Mouse (Mus musculus) CH12.LX (cell line): ENCODE measurements at regions not wholly inside any gene's neighbourhood (a gene's known extent, or its start where the extent isn't known, plus 50 kb on each side); places are given as distances from the start of the nearest gene placed in this dataset.
"Not testable (repeated sequence)": the region's sequence is repeated elsewhere in the genome, so short reads cannot be mapped to it uniquely, and the experiment has no call there.

Experiments used
- DNase-seq: peaks from one replicate; pipeline ENCODE4 v3.0.0-alpha.2; 2013; ENCODE audit errors: extremely low read depth
- H3K27ac ChIP-seq: 2 replicates; pipeline ENCODE4 v1.5.1; 2012; ENCODE audit warnings: low read depth, mild to moderate bottlenecking, control low read depth, moderate library complexity; ENCODE audit not compliant: insufficient read depth
- H3K27me3 ChIP-seq: replicated peaks from 2 replicates; pipeline ENCODE3; 2012; ENCODE audit warnings: inconsistent platforms
- H3K36me3 ChIP-seq, 2 experiments: replicated peaks in 1 of 2; 2 replicates each; pipeline versions ENCODE3 to v1.6.1; 2012; ENCODE audit warnings: inconsistent platforms in 1 of 2, low read length in 1 of 2, mild to moderate bottlenecking in 1 of 2, mixed read lengths in 1 of 2, moderate library complexity in 1 of 2; ENCODE audit not compliant: control insufficient read depth in 1 of 2, insufficient read depth in 1 of 2
- H3K4me1 ChIP-seq, 2 experiments: 2 replicates each; pipeline ENCODE4 v1.6.1; 2012; ENCODE audit warnings: inconsistent platforms in 1 of 2, moderate library complexity in 1 of 2; ENCODE audit not compliant: insufficient read depth in 2 of 2, control insufficient read depth in 1 of 2
- H3K4me2 ChIP-seq: 2 replicates; pipeline ENCODE4 v1.6.1; 2012; ENCODE audit warnings: low read depth, mild to moderate bottlenecking, control low read depth; ENCODE audit not compliant: poor library complexity, insufficient read depth, severe bottlenecking
- H3K4me3 ChIP-seq, 3 experiments: fragments of 150-350 bp in 1 of 3; sonication (generic) in 1 of 3; replicated peaks in 1 of 3; 2 replicates each; pipeline versions ENCODE3 to v1.5.1; 2011 to 2012; ENCODE audit warnings: low read depth in 2 of 3, low read length in 2 of 3, mild to moderate bottlenecking in 2 of 3, moderate library complexity in 2 of 3, control low read depth in 1 of 3, improper control_type of control experiment in 1 of 3, inconsistent platforms in 1 of 3, mixed read lengths in 1 of 3; ENCODE audit not compliant: poor library complexity in 1 of 3
- H3K79me2 ChIP-seq: replicated peaks from 2 replicates; pipeline ENCODE4 v1.6.1; 2012; ENCODE audit warnings: mild to moderate bottlenecking, moderate library complexity; ENCODE audit not compliant: control insufficient read depth, poor library complexity, insufficient read depth, severe bottlenecking; ENCODE audit errors: extremely low read depth
- H3K9ac ChIP-seq: 2 replicates; pipeline ENCODE4 v1.6.1; 2012; ENCODE audit warnings: low read depth, mild to moderate bottlenecking, control low read depth, moderate library complexity; ENCODE audit not compliant: insufficient read depth
- H3K9me3 ChIP-seq: replicated peaks from 2 replicates; pipeline ENCODE3; 2012; ENCODE audit warnings: low read length, inconsistent platforms, mixed read lengths
- BHLHE40 ChIP-seq: IDR thresholded peaks from 2 replicates; pipeline ENCODE4 v1.6.1; 2011; ENCODE audit warnings: mild to moderate bottlenecking, low read depth, low read length, improper control_type of control experiment
- CTCF ChIP-seq, 2 experiments: IDR thresholded peaks in 1 of 2; conservative IDR thresholded peaks in 1 of 2; 2 replicates each; pipeline ENCODE4 v1.5.1; 2011 to 2012; ENCODE audit warnings: low read depth in 2 of 2, low read length in 2 of 2, improper control_type of control experiment in 1 of 2, inconsistent platforms in 1 of 2, mild to moderate bottlenecking in 1 of 2, moderate library complexity in 1 of 2
- E2F4 ChIP-seq: IDR thresholded peaks from 2 replicates; pipeline ENCODE4 v1.6.1; 2011; ENCODE audit warnings: low read depth, low read length, improper control_type of control experiment; ENCODE audit not compliant: insufficient replicate concordance
- ELF1 ChIP-seq: IDR thresholded peaks from 2 replicates; pipeline ENCODE4 v1.6.1; 2014; ENCODE audit warnings: low read depth, mild to moderate bottlenecking, inconsistent platforms, low read length, improper control_type of control experiment
- IRF4 ChIP-seq: IDR thresholded peaks from 2 replicates; pipeline ENCODE4 v1.6.1; 2014; ENCODE audit warnings: low read depth, mild to moderate bottlenecking, inconsistent platforms, low read length, improper control_type of control experiment
- JUN ChIP-seq: IDR thresholded peaks from 2 replicates; pipeline ENCODE4 v1.6.1; 2011; ENCODE audit warnings: low read depth, mild to moderate bottlenecking, low read length, improper control_type of control experiment, moderate library complexity; ENCODE audit not compliant: insufficient read depth
- KAT2A ChIP-seq: IDR thresholded peaks from 2 replicates; pipeline ENCODE4 v1.6.1; 2012; ENCODE audit warnings: low read length, improper control_type of control experiment, inconsistent platforms; ENCODE audit not compliant: insufficient replicate concordance
- MAFK ChIP-seq: IDR thresholded peaks from 2 replicates; pipeline ENCODE4 v1.6.1; 2011; ENCODE audit warnings: low read length, improper control_type of control experiment; ENCODE audit not compliant: insufficient replicate concordance
- MXI1 ChIP-seq: IDR thresholded peaks from 2 replicates; pipeline ENCODE4 v1.6.1; 2011; ENCODE audit warnings: mild to moderate bottlenecking, low read depth, low read length, improper control_type of control experiment
- NELFE ChIP-seq: IDR thresholded peaks from 2 replicates; pipeline ENCODE4 v1.6.1; 2011; ENCODE audit warnings: low read depth, low read length, improper control_type of control experiment
- POLR2A ChIP-seq: IDR thresholded peaks from 2 replicates; pipeline ENCODE4 v1.6.1; 2011; ENCODE audit warnings: low read depth, mild to moderate bottlenecking, improper control_type of control experiment, low read length
- POLR2AphosphoS2 ChIP-seq: IDR thresholded peaks from 2 replicates; pipeline ENCODE4 v1.6.1; 2011; ENCODE audit warnings: low read depth, low read length, improper control_type of control experiment
- RAD21 ChIP-seq: IDR thresholded peaks from 2 replicates; pipeline ENCODE4 v1.6.1; 2011; ENCODE audit warnings: low read depth, mild to moderate bottlenecking, low read length, improper control_type of control experiment, moderate library complexity
- SMC3 ChIP-seq: IDR thresholded peaks from 2 replicates; pipeline ENCODE4 v1.6.1; 2011; ENCODE audit warnings: low read depth, low read length, improper control_type of control experiment
- TBP ChIP-seq: conservative IDR thresholded peaks from 2 replicates; pipeline ENCODE4 v1.6.1; 2011; ENCODE audit warnings: low read depth, low read length, improper control_type of control experiment
- TCF12 ChIP-seq: IDR thresholded peaks from 2 replicates; pipeline ENCODE4 v1.6.1; 2014; ENCODE audit warnings: low read depth, mild to moderate bottlenecking, inconsistent platforms, low read length, improper control_type of control experiment
- UBTF ChIP-seq: IDR thresholded peaks from 2 replicates; pipeline ENCODE4 v1.6.1; 2012; ENCODE audit warnings: low read depth, mild to moderate bottlenecking, inconsistent platforms, low read length, improper control_type of control experiment, moderate library complexity
- ZC3H11A ChIP-seq: IDR thresholded peaks from 2 replicates; pipeline ENCODE4 v1.6.1; 2012; ENCODE audit warnings: low read depth, mild to moderate bottlenecking, inconsistent platforms, low read length, improper control_type of control experiment
- dilution Hi-C: fragments of 300-500 bp; cut with MboI; formaldehyde crosslinking; loops from 2 replicates; pipeline ENCODE4 v1.14.3; 2020; ENCODE audit warnings: low sequenced_read_pairs; ENCODE audit not compliant: extremely low pct_unique_long_range_greater_than_20kb, extremely low pct_ligation_motif_present
- in situ Hi-C: fragments of 300-500 bp; cut with MboI; formaldehyde crosslinking; loops from 3 replicates; pipeline ENCODE4 v1.14.3; 2019; ENCODE audit warnings: low sequenced_read_pairs, low pct_ligation_motif_present, low pct_unique_long_range_greater_than_20kb, mixed read lengths

DNA sequence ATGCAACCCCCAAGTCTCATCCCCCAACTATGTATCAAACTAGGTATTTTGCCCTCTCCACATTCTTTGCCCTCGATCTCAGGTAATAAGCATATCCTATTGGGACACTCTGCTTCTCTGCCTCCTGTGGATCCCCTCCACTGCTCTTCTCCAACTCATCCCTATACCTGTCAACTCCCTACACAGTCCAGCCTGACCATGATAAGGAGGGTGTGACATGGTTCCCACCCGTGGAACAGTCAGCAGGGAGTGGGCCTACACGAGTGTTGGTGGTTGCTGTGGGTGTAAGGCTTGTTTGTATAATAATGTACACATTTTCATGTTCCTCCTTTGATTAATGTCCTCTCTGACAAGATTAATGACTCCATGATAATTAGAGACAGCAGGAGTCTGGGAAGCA lies 1199.0 kb downstream of the 9330182O14Rik start:
- no peaks in the 10 kb centered on the region for H3K36me3 ChIP-seq
- no peaks in the 10 kb centered on the region for H3K79me2 ChIP-seq
- no peak for DNase-seq
- no peaks in the 10 kb centered on the region for H3K9me3 ChIP-seq
- no peak overlapping the region for H3K4me3 ChIP-seq
- no peak for TF ChIP-seq SMC3
- no peak for TF ChIP-seq NELFE
- no peak for TF ChIP-seq ZC3H11A
- TF ChIP-seq TCF12 = no peak
- TF ChIP-seq MXI1 = no peak
- TF ChIP-seq BHLHE40 = no peak
- no peak for TF ChIP-seq JUN
- TF ChIP-seq ELF1 = no peak
- no peak for TF ChIP-seq POLR2AphosphoS2
- no peak for TF ChIP-seq KAT2A
- TF ChIP-seq E2F4 = no peak
- TF ChIP-seq UBTF = no peak
- TF ChIP-seq RAD21 = no peak
- no peak for TF ChIP-seq TBP
- no peak for TF ChIP-seq IRF4
- no peak for TF ChIP-seq POLR2A
- TF ChIP-seq, all 38 proteins: peak for 0
- in situ Hi-C loops (no loop called here), dilution Hi-C loops (no loop called here)
- Histone ChIP-seq H3K4me1 (peaks cover 3 to 14% of the 10 kb centered on the region in 2 experiments; a peak in 3 of 4 replicates), H3K27ac (no peak overlapping the region), H3K27me3 (no peaks in the 10 kb centered on the region), H3K4me2 (no peak overlapping the region), H3K9ac (no peak overlapping the region)

- H3K4me3 ChIP-seq, H3K27me3 ChIP-seq, H3K79me2 ChIP-seq, dilution Hi-C loops, H3K27ac ChIP-seq, in situ Hi-C loops, H3K9ac ChIP-seq, H3K4me1 ChIP-seq, H3K9me3 ChIP-seq, DNase-seq, H3K36me3 ChIP-seq, H3K4me2 ChIP-seq: not testable (repeated sequence)
These were observed 1206.5 kb downstream of the 9330182O14Rik start for GRCm38 (mm10) chr15:41340621-41341020.

GRCm38 (mm10) chr15:41345554-41345953 lies 1211.4 kb downstream of the 9330182O14Rik start:
- H3K79me2 ChIP-seq = no peaks in the 10 kb centered on the region
- no peak for TF ChIP-seq MAFK
- peak; percentile 22 for TF ChIP-seq SMC3
- TF ChIP-seq CTCF (conservative IDR thresholded peaks at IDR 0.05 in 1 of 2, IDR thresholded peaks at IDR 0.05 in 1 of 2; ENCODE audit: low read depth in 2 of 2, low read length in 2 of 2) = peak in 1 of 2 experiments; percentile 47; a peak in 2 of 4 replicates
- no peak overlapping the region for H3K4me3 ChIP-seq
- H3K9ac ChIP-seq = no peak overlapping the region
- DNase-seq = peak; percentile 12
- H3K27me3 ChIP-seq = no peaks in the 10 kb centered on the region
- H3K36me3 ChIP-seq = no peaks in the 10 kb centered on the region
- dilution Hi-C loops (no loop called here), in situ Hi-C loops (no loop called here)
- H3K4me1 ChIP-seq = no peaks in the 10 kb centered on the region
- no peak overlapping the region for H3K27ac ChIP-seq
- H3K9me3 ChIP-seq = peaks cover 2% of the 10 kb centered on the region
- H3K4me2 ChIP-seq = no peak overlapping the region
